Mouse (Mus musculus): Measurements from ENCODE around the gene Mbnl2. TPM values are rescaled to one million over a fixed set of nuclear protein-coding genes. Genes with fewer than 3 reads are reported as not detected.

Gene Mbnl2
- total and polyA plus RNA-seq, 3 experiments, result 23.8 to 28.9 (median 23.9) TPM

- in situ Hi-C loops (cut with MboI; ENCODE audit: low pct_ligation_motif_present, low pct_unique_long_range_greater_than_20kb, low sequenced_read_pairs) (no loop called here), dilution Hi-C loops (cut with MboI; ENCODE audit: extremely low pct_ligation_motif_present, extremely low pct_unique_long_range_greater_than_20kb, low sequenced_read_pairs) (no loop called here)
- no peaks in the 10 kb centered on the region for H3K9me3 ChIP-seq (replicated peaks; ENCODE audit: low read length)
- TF ChIP-seq JUND (conservative IDR thresholded peaks at IDR 0.05; ENCODE audit: low read depth, low read length), result no peak
- no peak for TF ChIP-seq GABPA (IDR thresholded peaks at IDR 0.05; ENCODE audit: insufficient replicate concordance, low read depth, low read length)
- peak; percentile 61 for TF ChIP-seq RAD21 (IDR thresholded peaks at IDR 0.05; ENCODE audit: low read depth, low read length)
- TF ChIP-seq JUN (IDR thresholded peaks at IDR 0.05; ENCODE audit: insufficient read depth, low read depth, low read length), result no peak
- TF ChIP-seq MXI1 (IDR thresholded peaks at IDR 0.05; ENCODE audit: low read depth, low read length), result no peak
- TF ChIP-seq USF1 (IDR thresholded peaks at IDR 0.05; ENCODE audit: low read depth, low read length), result no peak
- peak; percentile 51 to 69 for TF ChIP-seq CTCF (conservative IDR thresholded peaks at IDR 0.05 in 1 of 2, IDR thresholded peaks at IDR 0.05 in 1 of 2; ENCODE audit: low read depth in 2 of 2, low read length in 2 of 2)
- TF ChIP-seq USF2 (conservative IDR thresholded peaks at IDR 0.05; ENCODE audit: low read depth, low read length), result no peak
- peak; percentile 59 for TF ChIP-seq SMC3 (IDR thresholded peaks at IDR 0.05; ENCODE audit: low read depth, low read length)
- H3K4me1 ChIP-seq (ENCODE audit: control insufficient read depth in 1 of 2, insufficient read depth in 2 of 2), result peaks cover 0 to 9% of the 10 kb centered on the region in 2 experiments; a peak in 2 of 4 replicates
- peaks cover 5 to 18% of the 10 kb centered on the region in 2 experiments for H3K36me3 ChIP-seq (replicated peaks in 1 of 2; ENCODE audit: control insufficient read depth in 1 of 2, insufficient read depth in 1 of 2, low read length in 1 of 2)
- H3K27me3 ChIP-seq (replicated peaks), result no peaks in the 10 kb centered on the region
- H3K27ac ChIP-seq (ENCODE audit: insufficient read depth, low read depth), result no peak overlapping the region
- H3K4me3 ChIP-seq (replicated peaks in 1 of 3; ENCODE audit: low read depth in 2 of 3, low read length in 2 of 3, poor library complexity in 1 of 3), result no peak overlapping the region
- H3K79me2 ChIP-seq (replicated peaks; ENCODE audit: control insufficient read depth, extremely low read depth, insufficient read depth, poor library complexity, severe bottlenecking), result no peaks in the 10 kb centered on the region
- no peak overlapping the region for H3K9ac ChIP-seq (ENCODE audit: insufficient read depth, low read depth)
- peak; percentile 20 for DNase-seq (ENCODE audit: extremely low read depth)
- no peak overlapping the region for H3K4me2 ChIP-seq (ENCODE audit: insufficient read depth, low read depth, poor library complexity, severe bottlenecking)
Observed at GRCm38 (mm10) chr14:120432773-120433172, 157.3 kb downstream of the Mbnl2 start.

GRCm38 (mm10) chr14:120433931-120434398 is 158.5 kb downstream of the Mbnl2 start:
- H3K27ac ChIP-seq (ENCODE audit: insufficient read depth, low read depth), result no peak overlapping the region
- H3K4me2 ChIP-seq (ENCODE audit: insufficient read depth, low read depth, poor library complexity, severe bottlenecking), result no peak overlapping the region
- in situ Hi-C loops (cut with MboI; ENCODE audit: low pct_ligation_motif_present, low pct_unique_long_range_greater_than_20kb, low sequenced_read_pairs) (no loop called here), dilution Hi-C loops (cut with MboI; ENCODE audit: extremely low pct_ligation_motif_present, extremely low pct_unique_long_range_greater_than_20kb, low sequenced_read_pairs) (no loop called here)
- TF ChIP-seq E2F4 (IDR thresholded peaks at IDR 0.05; ENCODE audit: insufficient replicate concordance, low read depth, low read length) (no peak), PAX5 (IDR thresholded peaks at IDR 0.05; ENCODE audit: low read length) (no peak), MAZ (IDR thresholded peaks at IDR 0.05; ENCODE audit: low read depth, low read length) (no peak), MXI1 (IDR thresholded peaks at IDR 0.05; ENCODE audit: low read depth, low read length) (no peak), USF1 (IDR thresholded peaks at IDR 0.05; ENCODE audit: low read depth, low read length) (no peak), CHD1 (IDR thresholded peaks at IDR 0.05; ENCODE audit: low read depth, low read length) (no peak), MAFK (IDR thresholded peaks at IDR 0.05; ENCODE audit: insufficient replicate concordance, low read length) (no peak), POLR2AphosphoS2 (IDR thresholded peaks at IDR 0.05; ENCODE audit: low read depth, low read length) (no peak), KAT2A (IDR thresholded peaks at IDR 0.05; ENCODE audit: insufficient replicate concordance, low read length) (no peak), JUND (conservative IDR thresholded peaks at IDR 0.05; ENCODE audit: low read depth, low read length) (no peak)
- H3K9ac ChIP-seq (ENCODE audit: insufficient read depth, low read depth), result no peak overlapping the region
- H3K27me3 ChIP-seq (replicated peaks), result no peaks in the 10 kb centered on the region
- H3K36me3 ChIP-seq (replicated peaks in 1 of 2; ENCODE audit: control insufficient read depth in 1 of 2, insufficient read depth in 1 of 2, low read length in 1 of 2), result peaks cover 4 to 13% of the 10 kb centered on the region in 2 experiments
- H3K4me3 ChIP-seq (replicated peaks in 1 of 3; ENCODE audit: low read depth in 2 of 3, low read length in 2 of 3, poor library complexity in 1 of 3), result no peak overlapping the region
- no peaks in the 10 kb centered on the region for H3K9me3 ChIP-seq (replicated peaks; ENCODE audit: low read length)
- peak; percentile 17 for DNase-seq (ENCODE audit: extremely low read depth)
- H3K79me2 ChIP-seq (replicated peaks; ENCODE audit: control insufficient read depth, extremely low read depth, insufficient read depth, poor library complexity, severe bottlenecking), result no peaks in the 10 kb centered on the region
- H3K4me1 ChIP-seq (ENCODE audit: control insufficient read depth in 1 of 2, insufficient read depth in 2 of 2), result peaks cover 0 to 9% of the 10 kb centered on the region in 2 experiments; a peak in 2 of 4 replicates

All from CH12.LX (cell line).